Mouse (Mus musculus): ENCODE results near the gene Ctnnd2.
A peak's percentile ranks its signal among the peaks of the same experiment; 100 is the strongest.

Ctnnd2 gene

DNA sequence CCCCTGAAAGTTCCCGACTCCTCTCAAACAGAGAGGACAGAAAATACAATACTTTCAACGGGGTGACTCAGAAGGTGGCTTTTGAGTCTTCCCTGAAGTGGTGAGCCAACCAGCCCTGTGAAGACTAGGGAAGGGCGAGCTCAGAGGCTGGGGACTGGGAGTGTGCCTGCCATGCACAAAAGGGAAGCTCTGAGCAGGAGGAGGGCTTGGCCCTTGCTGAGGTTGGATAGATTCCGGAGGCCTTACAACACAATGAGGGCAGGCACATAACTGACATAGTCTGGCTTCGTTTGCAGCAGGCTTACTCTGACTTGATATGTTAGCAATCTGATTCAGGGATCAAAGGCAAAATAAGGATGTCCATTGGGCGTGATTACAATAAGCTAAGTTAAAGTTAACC, 477.6 kb downstream of the Ctnnd2 start:
- no peak for DNase-seq

DNA sequence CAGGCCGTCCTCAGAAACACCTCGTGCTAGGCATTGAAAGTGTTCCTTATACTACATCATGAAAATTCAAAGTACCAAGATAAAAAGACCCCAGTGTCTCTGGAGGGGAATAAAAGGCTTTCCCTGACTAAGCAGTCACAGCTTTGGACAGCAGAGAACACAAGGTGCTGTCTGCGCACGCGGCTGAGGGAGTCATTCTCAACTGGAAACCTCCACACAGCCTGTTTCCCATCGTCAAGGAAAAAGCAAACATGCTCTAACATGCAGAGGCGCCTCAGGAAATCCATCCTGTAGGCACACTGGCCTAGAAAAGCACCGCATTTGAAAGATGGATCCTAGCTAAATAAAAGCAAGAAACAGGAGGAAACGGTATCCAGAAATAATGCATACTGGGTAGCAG, 483.0 kb downstream of the Ctnnd2 start:
- DNase-seq, result no peak

DNA sequence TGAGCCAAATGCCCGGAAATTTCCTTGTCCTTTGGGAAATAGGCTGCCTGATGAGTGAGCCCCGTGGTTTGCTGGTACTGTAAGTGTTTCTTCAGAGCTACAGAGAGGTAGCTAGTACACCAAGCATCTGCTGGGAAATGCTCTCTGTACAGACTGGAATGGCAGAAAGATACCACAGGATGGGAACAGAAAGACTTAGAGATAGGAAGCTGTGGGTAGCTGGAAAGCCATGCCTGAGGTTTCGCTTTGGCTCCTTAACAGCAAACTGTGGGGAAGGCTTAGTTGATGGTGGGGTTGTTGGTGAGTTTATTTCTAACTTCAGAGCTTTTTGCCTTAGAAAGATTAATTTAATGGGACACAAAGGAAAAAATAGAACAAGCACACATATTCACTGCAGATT, 485.2 kb downstream of the Ctnnd2 start:
- DNase-seq, result no peak

DNA sequence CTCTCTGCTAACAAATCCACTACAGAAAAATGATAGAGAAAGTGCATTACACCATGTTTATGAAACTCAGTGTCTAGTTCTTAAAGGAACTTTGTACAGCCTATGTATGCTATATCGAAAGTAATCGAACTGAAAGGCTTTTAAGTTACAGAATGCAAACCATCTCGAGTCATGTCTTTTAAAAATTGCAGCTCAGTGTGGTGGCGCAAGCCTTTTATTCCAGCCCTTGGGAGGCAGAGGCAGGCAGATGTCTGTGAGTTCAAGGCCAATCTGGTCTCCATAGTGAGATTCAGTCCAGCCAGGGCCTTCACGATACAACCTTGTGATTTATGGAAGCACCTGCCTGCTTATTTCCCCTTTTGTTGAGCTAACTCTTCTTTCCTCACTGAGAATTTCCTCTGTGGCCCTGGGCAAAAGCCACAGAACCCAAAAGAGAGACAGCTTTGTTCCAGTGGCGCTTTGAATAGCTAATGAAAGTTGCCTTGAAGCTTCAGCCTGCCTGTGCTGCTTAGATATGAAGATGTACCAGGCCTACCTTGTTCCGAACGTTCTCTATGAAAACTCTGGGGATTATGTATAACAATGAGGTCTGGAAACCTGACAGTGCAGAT, 488.3 kb downstream of the Ctnnd2 start:
- no peak for DNase-seq

DNA sequence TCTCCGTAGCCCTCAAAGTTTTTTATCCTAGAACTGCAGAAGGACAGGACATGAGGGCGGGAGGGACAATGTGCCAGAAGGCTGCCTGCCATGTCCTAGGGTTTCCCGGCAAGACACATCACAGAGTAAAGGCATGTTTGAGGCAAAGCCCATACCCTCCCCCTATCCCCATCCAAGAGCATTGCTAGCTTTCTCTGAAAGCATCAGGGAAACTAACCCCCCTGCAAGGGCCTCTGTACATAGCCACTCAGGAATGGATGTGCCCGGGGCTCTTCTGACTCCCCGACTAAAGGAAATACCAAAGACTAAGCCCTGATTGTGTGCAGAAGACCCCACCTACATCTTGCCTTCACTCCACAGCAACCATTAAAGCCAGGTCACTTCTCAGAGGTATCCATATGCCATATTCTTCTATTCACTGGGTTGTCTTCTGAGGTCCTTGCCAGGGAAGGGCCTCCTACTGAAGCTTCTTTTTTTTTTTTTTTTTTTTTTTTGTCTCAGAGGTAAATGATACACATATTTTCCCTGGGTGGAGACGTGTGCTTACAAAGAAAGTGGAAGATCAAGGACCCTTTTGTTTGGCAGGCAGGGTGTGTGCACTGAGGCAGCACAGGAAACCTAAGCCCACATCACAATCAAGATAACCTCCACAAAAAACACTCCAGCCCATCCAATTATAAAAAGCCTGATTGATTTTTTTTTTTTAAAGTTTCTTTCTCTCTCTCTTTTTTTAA, 489.5 kb downstream of the Ctnnd2 start:
- no peak for DNase-seq

DNA sequence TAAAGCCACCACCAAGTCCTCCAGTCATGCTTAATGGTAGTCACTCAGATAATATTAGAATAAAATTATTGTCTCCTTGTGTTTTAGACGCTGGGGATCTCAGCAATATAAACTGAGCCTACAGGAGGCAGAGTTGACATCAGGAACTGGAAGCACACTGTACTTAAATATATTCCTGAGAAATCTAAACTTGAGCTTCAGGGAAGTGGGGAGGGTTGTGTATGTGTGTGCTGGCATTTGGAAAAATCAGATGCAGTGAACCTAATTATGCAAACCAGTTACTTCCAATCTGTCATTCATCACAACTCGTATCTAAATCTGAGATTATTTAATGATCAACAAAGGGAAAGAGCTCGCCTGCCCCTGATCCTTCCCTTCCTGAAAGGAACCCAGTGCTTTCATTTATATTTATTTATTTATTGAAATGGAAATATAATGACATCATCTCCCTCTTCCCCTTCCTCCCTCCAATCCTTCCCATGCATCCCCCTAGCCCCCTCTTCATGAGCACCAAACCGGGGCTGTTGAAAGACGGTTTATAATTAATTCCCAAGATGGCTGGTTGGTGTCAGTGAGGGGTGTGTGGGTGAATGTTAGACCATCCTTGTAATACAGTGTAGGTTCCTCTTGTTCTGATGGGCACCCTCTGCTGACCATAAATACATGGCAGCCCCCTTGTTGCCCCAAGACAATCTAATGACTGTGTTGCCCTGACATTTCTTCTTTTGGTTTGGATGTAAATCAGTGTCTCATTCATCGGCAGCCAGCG, 495.6 kb downstream of the Ctnnd2 start:
- no peak for DNase-seq

DNA sequence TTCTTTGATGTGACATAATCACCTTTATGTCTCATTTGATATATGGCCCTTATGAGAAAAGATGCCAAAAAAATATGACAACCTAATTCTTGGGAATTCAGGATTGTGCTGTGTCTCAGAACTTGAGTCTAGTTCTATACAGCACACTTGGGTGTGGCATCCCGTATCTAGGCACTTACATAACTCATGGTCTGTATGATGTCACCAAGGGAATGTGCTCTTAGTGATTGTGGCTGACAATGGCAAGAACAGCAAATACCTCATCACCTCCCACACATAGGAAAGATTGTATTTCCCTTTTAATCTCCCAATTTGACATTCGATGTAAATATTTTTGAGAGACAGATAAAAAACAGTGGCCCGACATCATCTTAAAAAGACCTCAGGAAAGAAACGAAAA, 509.5 kb downstream of the Ctnnd2 start:
- no peak for DNase-seq

DNA sequence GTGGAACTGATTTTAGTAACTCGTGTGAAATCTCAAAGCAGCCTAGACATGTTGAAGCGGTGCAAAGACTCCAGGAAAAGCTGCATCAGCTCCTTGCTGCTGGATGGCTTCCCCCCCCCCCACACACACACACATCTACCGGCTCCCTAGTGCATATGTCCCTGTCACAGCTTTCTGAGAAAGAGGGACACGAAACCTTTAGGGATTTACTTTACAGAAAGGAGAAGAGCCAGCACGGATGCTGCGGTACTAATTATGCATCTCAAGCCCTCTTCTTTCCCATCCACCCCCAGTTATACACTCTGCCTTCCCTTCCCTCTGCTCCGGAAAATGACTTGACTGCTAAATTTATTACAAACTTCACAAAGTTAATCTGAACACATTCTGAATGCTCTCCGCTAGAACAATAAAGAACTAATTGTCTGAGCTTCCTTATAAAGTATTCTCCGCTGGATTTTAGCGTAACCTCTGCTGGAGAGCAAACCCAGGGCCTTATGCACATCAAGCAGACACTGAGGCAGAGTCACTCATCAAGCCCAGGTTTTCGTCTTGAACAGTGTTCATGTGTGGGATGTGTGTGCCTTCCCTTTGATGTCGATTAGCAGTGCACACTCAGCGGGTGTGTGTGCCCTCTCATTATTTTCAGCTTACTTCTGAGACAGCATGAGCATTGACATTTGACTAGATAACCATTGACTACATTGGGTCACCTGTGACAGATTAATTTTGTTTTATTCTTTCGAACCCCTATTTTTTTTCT, 510.1 kb downstream of the Ctnnd2 start:
- DNase-seq, result no peak

DNA sequence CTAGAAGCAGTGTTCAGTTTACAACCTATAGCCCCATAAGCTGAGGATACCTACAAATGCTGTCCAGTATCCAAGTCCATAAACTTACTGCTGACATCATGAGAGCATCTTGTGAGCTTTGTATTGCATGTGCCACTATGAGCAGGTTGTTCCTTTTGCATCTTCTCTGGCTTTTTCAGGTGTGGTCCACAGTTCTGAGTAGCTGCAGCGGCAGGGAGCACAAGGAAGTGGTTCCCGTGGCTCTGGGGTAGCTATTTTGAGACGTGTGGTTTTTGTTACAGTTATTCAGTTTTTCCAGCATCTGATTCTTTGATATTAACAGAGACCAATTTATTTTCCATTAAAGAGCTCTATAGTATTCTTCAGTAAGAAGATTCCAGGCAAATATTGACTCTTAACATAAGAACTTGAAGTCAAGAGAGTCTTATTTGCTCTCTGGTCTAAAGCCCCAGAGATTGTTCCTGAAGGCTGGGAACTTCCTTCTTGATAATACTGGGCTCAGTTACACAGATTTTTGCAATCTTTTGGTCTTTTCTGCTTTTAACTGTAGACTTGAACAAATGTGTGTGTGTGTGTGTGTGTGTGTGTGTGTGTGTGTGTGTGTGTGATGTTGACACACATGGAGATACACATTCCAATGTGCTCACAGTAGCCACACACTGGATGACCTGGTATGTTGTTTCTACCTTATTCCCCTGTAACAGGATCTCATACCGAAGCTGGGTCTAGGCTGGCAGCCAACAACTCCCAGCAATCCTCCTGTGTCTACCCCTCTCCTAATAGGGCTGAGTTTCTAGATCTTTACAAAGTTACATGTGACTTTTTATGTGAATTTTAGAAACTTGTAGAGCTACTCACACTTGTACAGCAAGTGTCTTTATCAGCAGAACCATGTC, 514.1 kb downstream of the Ctnnd2 start:
- DNase-seq, result no peak

DNA sequence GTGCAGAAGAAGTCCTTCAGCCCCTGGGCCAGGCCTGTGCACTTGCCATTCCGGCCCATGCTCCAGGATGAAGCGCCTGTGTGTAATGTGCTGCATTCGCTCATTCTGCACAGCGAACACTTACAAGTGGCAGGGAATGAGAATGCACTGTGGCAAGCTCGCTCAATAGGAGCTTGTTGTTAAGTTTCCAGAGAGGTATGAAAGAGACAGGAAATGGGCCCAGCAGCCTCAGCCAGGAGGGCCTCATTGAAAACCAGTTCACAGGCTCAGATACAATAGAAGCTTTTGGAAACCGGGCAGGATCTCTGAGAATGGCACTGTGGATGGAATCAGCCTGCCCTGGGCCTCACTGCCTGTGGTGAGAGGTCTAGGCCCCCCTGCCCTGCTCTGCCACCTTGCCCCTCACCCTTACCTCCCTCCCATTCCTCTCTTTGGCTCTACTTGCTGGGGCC, 521.4 kb downstream of the Ctnnd2 start:
- no peak for DNase-seq

DNA sequence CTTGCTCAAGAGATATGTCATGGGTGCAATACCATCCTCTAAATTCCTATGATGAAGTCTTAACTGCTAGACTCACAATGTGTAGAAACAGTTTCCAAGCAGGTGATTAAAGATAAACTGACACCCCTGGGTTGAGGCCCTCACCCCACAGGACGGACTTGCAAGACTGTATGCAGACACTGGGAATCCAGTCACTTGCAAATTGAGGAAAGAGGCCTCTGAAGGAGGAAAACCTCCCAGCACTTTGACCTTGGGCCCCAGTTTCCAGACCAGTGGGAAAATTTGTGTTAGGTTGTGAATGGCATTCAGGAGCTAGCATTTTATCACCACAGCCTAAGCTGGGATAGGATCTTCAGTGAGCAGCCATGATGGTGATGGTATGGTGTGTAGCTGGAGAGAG, 521.9 kb downstream of the Ctnnd2 start:
- no peak for DNase-seq

DNA sequence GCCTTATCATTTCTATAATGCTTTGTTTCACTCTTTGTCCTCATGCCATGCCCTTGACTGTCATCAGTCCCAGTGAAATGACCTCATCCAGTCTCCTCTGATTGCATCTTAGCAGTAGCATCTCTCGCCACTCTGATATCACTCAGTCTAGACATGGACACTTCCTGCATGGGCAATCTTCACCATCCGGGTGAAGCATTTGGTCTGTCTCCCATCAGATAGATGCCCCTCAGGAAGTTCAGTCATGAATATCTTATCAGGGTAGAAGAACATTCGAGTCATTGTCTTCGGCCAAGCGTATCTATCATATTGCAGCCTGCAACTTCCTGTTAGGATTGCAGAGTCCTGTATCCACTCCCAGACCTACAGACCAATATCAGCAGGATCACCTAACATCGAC, 523.5 kb downstream of the Ctnnd2 start:
- DNase-seq, result no peak

DNA sequence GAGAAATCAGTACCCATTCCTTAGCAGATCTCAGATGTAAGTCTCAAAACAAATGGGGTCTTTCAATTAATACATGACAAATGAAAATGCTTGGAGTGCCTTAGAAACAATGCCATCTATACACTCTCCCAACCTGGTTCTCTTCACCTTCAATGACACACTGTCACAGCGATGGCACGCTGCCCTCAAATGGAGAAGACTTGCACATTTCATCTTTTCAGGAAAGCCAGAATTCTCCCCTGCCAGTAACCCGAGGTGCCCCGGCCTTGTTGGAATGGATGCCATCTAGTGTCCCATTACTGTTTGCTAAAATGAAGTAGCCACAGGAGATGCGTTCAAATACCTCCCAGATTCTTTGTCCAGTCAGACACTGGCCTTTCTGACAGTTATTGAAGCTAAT, 525.0 kb downstream of the Ctnnd2 start:
- DNase-seq, result no peak

DNA sequence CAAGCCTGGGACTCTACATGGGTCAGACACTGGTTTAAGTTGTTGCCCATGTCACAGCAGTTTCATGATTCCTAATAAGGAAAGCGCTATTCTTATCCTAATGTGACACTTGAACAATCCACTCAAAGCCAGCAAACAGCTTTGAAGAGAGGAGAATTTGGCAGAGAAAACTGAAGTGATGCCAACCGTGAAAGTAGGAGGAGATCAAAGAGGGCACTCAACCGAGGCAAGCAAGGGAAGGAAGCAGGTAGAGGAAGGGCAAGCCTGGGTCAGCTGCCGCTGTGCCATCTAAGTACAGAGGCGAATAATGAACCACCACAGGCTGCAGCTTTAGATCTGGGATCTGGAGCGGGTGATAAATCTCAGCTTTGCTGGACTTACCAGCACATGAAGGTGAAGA, 528.4 kb downstream of the Ctnnd2 start:
- no peak for DNase-seq

DNA sequence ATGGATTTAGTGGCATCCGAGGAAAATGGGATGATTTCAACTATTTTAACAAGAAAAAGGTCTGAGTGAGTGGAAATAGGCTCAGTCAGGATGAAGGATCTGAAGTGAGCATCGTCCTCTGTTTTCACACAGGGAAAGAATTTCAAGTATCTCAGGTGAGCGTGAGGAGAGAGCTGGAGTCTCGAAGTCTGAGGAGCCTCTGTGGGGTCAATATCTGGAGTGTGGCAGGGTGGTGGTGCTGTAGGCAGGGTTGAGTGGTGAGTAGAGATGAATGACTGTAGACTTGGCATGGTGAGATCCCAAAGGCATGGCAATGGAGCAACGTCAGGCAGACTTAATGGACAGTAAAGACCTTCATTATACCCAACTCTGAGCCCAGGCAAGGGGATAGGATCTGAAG, 529.2 kb downstream of the Ctnnd2 start:
- no peak for DNase-seq

DNA sequence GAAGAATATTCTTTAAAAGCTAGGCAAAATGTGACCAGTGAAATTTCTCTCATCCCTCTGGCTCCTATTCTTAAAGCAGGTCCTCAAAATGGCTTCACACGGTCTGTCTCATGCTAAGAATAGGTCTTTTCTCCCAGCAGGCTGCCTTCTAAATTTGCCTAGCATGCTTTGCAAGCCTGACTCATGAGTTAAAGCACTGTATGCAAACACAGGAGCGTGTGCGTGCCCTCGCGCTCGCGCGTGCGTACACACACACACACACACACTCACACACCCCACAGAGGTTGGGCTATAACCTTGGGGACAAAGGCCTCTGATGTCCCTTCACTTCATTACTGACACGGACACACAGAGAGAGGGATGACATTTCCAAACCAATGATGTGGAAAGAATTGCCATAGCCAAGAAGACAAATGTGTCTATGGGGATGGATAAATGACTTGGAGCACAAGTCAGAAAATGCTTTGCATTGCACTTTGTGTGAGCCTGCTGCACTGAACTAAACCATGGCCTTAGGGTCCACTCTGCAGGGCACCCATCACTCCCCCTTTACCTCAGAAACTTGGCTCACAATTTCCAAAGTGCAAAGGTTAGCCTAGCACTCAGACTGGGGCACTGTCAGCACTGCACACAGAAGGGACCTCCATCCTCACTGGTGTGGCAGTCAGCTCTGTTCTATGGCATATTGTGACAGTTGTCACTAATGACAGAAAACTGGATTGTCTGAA, 536.8 kb downstream of the Ctnnd2 start:
- peak; percentile 38 for DNase-seq

DNA sequence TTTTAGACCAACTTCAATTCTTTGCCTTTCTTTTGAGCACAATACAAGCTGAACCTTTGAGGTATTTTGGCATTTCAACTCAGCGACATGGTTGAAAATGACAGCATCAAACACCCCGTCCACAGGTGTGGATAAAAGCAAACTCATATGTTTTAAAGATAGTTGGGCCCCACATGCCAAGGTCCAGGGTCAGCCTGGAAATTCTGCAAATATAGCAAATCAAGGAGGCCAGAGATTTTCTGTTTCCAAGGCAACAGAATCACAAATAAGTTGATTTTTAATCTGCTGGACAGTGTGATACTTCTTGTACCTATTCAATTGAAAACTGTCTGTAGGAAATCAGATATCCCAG, 537.3 kb downstream of the Ctnnd2 start:
- no peak for DNase-seq

DNA sequence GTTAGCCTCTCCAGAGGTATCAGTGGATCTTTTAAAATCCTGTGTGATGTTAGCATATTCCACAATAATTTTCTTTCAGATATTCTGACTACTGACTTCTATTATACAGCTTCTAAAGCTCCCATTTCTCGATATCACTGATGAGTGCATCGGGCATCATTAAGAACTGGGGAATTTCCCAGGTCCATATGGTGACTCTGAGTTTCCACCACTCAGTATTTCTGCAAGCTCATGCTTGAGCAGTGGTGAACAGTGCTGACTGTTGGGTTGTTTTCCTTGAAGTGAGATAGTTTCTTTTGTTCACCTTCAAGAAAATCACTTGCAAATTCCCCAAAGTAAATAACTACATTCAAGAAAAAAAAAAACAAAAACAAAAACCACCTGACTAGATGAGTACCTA, 542.4 kb downstream of the Ctnnd2 start:
- no peak for DNase-seq

DNA sequence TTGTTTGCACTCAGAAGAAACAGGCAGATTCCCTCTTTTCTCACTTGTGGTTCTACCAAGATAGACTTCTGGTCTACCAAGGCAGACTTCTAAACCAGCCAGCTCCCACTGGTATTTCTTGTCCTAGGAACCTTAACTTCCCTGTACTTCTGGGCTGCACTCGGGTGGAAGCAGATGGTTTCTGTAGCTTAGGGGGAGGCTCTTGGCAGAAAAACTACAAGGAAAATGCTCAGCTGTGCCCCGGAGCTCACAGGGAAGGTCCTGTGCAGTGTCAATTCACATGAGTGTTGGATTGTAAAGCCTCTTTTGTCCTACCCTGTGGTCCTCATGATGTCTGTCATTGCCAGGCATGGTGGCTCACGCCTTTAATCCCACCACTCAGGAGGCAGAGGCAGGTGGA, 546.4 kb downstream of the Ctnnd2 start:
- no peak for DNase-seq

DNA sequence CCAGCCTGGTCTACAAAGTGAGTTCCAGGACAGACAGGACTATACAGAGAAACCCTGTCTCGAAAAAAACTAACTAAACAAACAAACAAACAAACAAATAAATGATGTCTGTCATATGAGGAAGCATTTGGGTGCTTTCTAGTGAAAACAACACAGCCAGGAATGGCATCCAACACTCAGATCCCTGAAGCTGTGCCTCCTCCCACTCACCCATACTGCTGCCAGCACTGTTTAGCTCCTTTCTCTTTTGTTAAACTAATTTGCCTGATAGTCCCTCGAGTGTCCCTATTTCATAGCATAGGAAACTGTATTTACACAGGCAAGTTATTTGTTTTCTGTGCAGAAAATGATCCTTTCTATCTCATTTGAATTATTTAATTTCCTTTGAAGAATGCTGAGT, 546.8 kb downstream of the Ctnnd2 start:
- no peak for DNase-seq

DNA sequence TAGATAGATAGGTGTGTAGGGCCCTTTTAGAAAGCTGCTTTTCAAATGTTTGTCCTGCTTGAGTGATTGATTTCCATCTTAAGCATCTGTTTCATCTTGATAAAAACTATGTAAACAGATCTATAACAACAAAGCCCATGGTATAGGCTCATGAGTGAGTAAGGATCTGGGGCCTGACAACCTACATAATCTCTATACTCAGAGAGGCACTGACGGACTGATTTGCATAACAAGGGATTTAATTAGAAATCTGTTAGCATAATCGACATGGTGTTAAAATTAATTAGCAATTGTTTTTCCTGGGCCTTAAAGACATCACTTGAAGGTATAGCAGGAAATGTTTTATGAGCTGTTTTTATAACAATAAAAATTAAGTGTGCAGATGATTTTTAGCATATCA, 548.7 kb downstream of the Ctnnd2 start:
- peak; percentile 40 for DNase-seq

DNA sequence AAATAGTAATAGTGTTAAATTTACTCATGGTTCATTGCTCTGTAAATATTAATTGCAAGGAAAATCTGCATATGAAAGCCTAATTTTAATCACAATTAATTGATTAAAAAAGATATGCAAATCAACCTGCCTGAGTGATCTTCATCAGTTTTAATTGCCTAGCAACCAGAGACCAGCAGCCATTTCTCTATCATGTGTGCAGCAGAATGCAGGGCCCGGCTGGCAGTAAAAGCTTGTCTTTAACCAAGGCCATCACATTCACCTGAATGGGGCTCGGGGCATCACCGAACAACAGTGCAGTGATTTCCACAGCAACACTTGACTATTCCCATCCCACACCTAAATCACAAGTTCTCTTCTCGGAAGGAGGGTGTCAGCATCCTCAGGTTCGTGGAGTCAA, 553.7 kb downstream of the Ctnnd2 start:
- no peak for DNase-seq

Measured in retina, postnatal 1 day (tissue).